Mouse (Mus musculus) hindbrain, embryonic 13.5 days (tissue): ENCODE measurements at regions not wholly inside any gene's neighbourhood (a gene's known extent, or its start where the extent isn't known, plus 50 kb on each side); places are given as distances from the start of the nearest gene placed in this dataset.

Experiments used
- ATAC-seq: fragments of 200-750 bp; cut with Nextera tagmentation; 2 replicates; pipeline ENCODE4 v1.8.0; 2017; ENCODE audit warnings: moderate TSS enrichment; ENCODE audit not compliant: low FRiP score
- H3K27ac ChIP-seq: fragments of 300-500 bp; sonication (generic); 2 replicates; pipeline ENCODE4 v1.5.1; 2015; ENCODE audit warnings: inconsistent platforms, mild to moderate bottlenecking, moderate library complexity
- H3K27me3 ChIP-seq: fragments of 300-500 bp; sonication (generic); 2 replicates; pipeline ENCODE4 v1.6.1; 2015; ENCODE audit warnings: mild to moderate bottlenecking, inconsistent platforms
- H3K36me3 ChIP-seq: fragments of 300-500 bp; sonication (generic); 2 replicates; pipeline ENCODE4 v1.6.1; 2015; ENCODE audit warnings: mild to moderate bottlenecking, inconsistent platforms
- H3K4me1 ChIP-seq: fragments of 300-500 bp; sonication (generic); replicated peaks from 2 replicates; pipeline ENCODE4 v1.6.1; 2015; ENCODE audit warnings: inconsistent platforms
- H3K4me2 ChIP-seq: fragments of 300-500 bp; sonication (generic); 2 replicates; pipeline ENCODE4 v1.6.1; 2015; ENCODE audit warnings: inconsistent platforms, mild to moderate bottlenecking, moderate library complexity
- H3K4me3 ChIP-seq: fragments of 300-500 bp; sonication (generic); 2 replicates; pipeline ENCODE4 v1.5.1; 2015; ENCODE audit warnings: mild to moderate bottlenecking, inconsistent platforms
- H3K9ac ChIP-seq: fragments of 300-500 bp; sonication (generic); 2 replicates; pipeline ENCODE4 v1.6.1; 2015; ENCODE audit warnings: mild to moderate bottlenecking, inconsistent platforms
- H3K9me3 ChIP-seq: fragments of 300-500 bp; sonication (generic); 2 replicates; pipeline ENCODE4 v1.6.1; 2016; ENCODE audit warnings: inconsistent platforms
- WGBS: fragments of 180-500 bp; shearing (Covaris S2); methylation state at CpG from one replicate; pipeline ENCODE4 v1.1.7; 2015; 5-methylcytosine and 5-hydroxymethylcytosine counted together

DNA sequence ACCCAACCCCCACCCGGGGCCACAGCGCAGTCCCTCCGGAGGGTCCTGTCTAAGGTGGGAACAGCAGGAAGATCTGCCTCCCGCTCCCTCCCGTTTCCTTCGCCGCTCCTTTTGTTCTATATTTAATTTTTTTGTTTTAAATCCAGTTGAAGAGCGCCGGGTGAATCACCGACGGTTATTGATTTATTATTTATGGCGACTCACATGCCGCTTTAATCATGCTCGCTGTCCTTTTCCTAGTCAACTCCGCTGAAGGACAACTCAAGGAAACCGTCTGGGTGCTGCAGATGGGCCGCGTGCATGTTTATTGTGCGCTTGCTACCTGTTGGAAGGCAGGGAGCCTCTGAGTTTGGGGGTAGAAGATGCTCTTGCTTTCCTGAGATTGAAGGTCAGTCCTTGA, 68.3 kb upstream of the Gm26897 start:
- ATAC-seq = no peak
- H3K27ac ChIP-seq = 0 out of 2 replicates have a peak overlapping the region, but pooled peaks have one; percentile 35
- peaks cover 36% of the 10 kb centered on the region for H3K4me1 ChIP-seq
- no peak overlapping the region for H3K9ac ChIP-seq
- H3K4me2 ChIP-seq = no peak overlapping the region
- no peak overlapping the region for H3K4me3 ChIP-seq
- no peaks in the 10 kb centered on the region for H3K36me3 ChIP-seq
- H3K27me3 ChIP-seq = peaks cover 25% of the 10 kb centered on the region; the same call in 1 of the 2 replicates
- peaks cover 15% of the 10 kb centered on the region for H3K9me3 ChIP-seq
- 70% methylated on average over 19 of the region's 19 CpGs for WGBS

DNA sequence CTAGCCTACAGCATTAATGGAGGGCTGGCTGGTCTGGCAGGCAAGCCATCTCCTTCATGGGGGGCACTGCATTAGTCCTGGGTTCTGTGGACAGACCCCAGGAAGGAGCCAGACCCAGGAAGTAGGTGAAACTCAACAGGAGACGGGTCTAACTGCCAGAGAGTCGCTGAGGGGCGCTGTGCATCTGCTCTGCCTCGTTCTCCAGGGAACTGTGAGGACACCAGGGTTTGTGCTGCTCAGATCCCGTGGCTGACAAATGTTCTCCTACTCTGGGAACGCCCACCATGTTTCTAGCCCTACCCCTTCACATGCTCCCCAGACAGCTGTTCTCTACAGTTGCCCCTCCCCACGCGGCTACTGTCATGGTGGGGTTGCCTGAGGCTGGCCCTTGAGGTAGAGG, 67.7 kb upstream of the Gm26897 start:
- no peaks in the 10 kb centered on the region for H3K36me3 ChIP-seq
- ATAC-seq = no peak
- peaks cover 15% of the 10 kb centered on the region for H3K9me3 ChIP-seq
- no peak overlapping the region for H3K4me2 ChIP-seq
- no peak overlapping the region for H3K27ac ChIP-seq
- 77% methylated on average over 8 of the region's 8 CpGs for WGBS
- no peak overlapping the region for H3K4me3 ChIP-seq
- peaks cover 31% of the 10 kb centered on the region for H3K4me1 ChIP-seq
- no peak overlapping the region for H3K9ac ChIP-seq
- peaks cover 25% of the 10 kb centered on the region; the same call in 1 of the 2 replicates for H3K27me3 ChIP-seq

DNA sequence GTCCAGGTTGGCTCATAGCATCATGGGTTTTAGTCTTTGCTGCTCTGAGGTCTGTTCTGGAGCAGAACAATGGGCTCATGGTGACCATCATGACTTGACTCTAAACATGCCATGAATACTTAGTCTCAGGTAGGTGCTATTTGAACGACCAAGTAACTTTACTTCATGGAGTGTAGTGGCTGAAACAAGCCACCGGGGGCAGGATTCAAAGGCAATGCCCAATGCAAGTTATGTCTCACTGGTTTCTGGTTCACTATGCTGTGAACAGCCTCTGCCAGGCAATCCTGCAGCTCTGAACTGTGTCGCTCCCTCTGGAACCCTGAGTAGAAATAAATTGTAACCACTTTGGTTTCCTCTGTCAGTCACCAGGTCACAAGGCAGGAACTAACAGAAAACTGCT, 65.8 kb upstream of the Gm26897 start:
- peaks cover 31% of the 10 kb centered on the region for H3K4me1 ChIP-seq
- H3K27me3 ChIP-seq = peaks cover 26% of the 10 kb centered on the region; the same call in 1 of the 2 replicates
- H3K27ac ChIP-seq = no peak overlapping the region
- H3K9ac ChIP-seq = no peak overlapping the region
- H3K36me3 ChIP-seq = no peaks in the 10 kb centered on the region
- H3K4me2 ChIP-seq = no peak overlapping the region
- no peak overlapping the region for H3K4me3 ChIP-seq
- WGBS = 73% methylated on average over 3 of the region's 3 CpGs
- no peak for ATAC-seq
- H3K9me3 ChIP-seq = peaks cover 15% of the 10 kb centered on the region

GRCm38 (mm10) chr5:111669139-111669538, 64.6 kb upstream of the Gm26897 start:
- Histone ChIP-seq H3K27ac (no peak overlapping the region), H3K4me1 (peaks cover 29% of the 10 kb centered on the region), H3K9me3 (peaks cover 15% of the 10 kb centered on the region), H3K9ac (no peak overlapping the region), H3K4me3 (no peak overlapping the region), H3K27me3 (peaks cover 16% of the 10 kb centered on the region; the same call in 1 of the 2 replicates), H3K4me2 (no peak overlapping the region), H3K36me3 (no peaks in the 10 kb centered on the region)
- no peak for ATAC-seq

- Histone ChIP-seq H3K36me3 (no peaks in the 10 kb centered on the region), H3K4me2 (no peak overlapping the region), H3K27me3 (0 out of 2 replicates have a peak, but pooled peaks cover 7% of the 10 kb centered on the region), H3K9me3 (peaks cover 15% of the 10 kb centered on the region), H3K4me1 (peaks cover 41% of the 10 kb centered on the region), H3K27ac (no peak overlapping the region), H3K4me3 (no peak overlapping the region), H3K9ac (no peak overlapping the region)
- no peak for ATAC-seq
- WGBS = 79% methylated on average over 6 of the region's 6 CpGs
These were observed 62.0 kb upstream of the Gm26897 start for GRCm38 (mm10) chr5:111671762-111672161.

- peaks cover 73% of the 10 kb centered on the region for H3K4me1 ChIP-seq
- no peak overlapping the region for H3K4me2 ChIP-seq
- H3K9me3 ChIP-seq = no peaks in the 10 kb centered on the region
- no peak overlapping the region for H3K4me3 ChIP-seq
- H3K36me3 ChIP-seq = no peaks in the 10 kb centered on the region
- peak overlapping the region; percentile 61; the same call in 1 of the 2 replicates for H3K27ac ChIP-seq
- H3K9ac ChIP-seq = no peak overlapping the region
- 51% methylated on average over 6 of the region's 6 CpGs for WGBS
- ATAC-seq = no peak
- H3K27me3 ChIP-seq = 0 out of 2 replicates have a peak, but pooled peaks cover 7% of the 10 kb centered on the region
These were observed 58.6 kb upstream of the Gm26897 start for GRCm38 (mm10) chr5:111674976-111675672.

DNA sequence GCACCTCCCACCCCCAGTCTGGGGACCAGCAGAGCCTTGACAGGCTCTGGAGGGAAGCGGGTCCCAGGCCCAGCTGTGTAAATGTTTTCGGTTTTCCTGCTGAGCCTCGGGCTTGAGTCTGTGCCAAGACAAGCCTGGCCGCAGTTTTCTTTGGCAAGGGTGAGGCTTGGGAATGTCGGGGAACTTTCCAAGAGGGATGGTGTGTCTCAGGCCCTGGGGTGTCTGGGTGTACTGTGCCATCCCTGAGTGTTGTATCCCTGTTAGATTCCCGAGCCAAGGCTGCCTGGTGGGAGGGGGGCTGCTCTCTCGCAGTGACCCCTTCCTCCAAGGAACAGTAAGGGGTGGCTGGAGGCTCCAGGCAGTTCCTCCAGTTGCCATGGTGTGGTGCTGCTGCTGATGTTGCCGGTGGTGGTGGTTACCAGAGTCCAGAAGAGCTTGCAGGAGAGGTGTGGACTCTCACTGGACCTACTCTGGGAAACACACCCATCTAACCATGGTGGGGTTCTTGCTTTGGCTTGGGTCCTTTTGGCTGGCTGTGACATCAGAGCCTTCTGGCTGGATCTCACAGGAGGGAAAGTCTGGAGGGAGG, 58.0 kb upstream of the Gm26897 start:
- Histone ChIP-seq H3K9ac (no peak overlapping the region), H3K27ac (peak overlapping the region; percentile 61; the same call in 1 of the 2 replicates), H3K27me3 (0 out of 2 replicates have a peak, but pooled peaks cover 7% of the 10 kb centered on the region), H3K4me3 (no peak overlapping the region), H3K4me2 (no peak overlapping the region), H3K9me3 (no peaks in the 10 kb centered on the region), H3K36me3 (no peaks in the 10 kb centered on the region), H3K4me1 (peaks cover 76% of the 10 kb centered on the region)
- ATAC-seq = peak; percentile 55
- 12% methylated on average over 8 of the region's 8 CpGs for WGBS

GRCm38 (mm10) chr5:111677847-111678311, 55.8 kb upstream of the Gm26897 start:
- Histone ChIP-seq H3K27me3 (0 out of 2 replicates have a peak, but pooled peaks cover 4% of the 10 kb centered on the region), H3K36me3 (no peaks in the 10 kb centered on the region), H3K4me3 (no peak overlapping the region), H3K9ac (no peak overlapping the region), H3K9me3 (no peaks in the 10 kb centered on the region), H3K27ac (peak overlapping the region; percentile 70), H3K4me1 (peaks cover 80% of the 10 kb centered on the region), H3K4me2 (no peak overlapping the region)
- ATAC-seq = peak; percentile 10; the same call in 1 of the 2 replicates
- 21% methylated on average over 6 of the region's 6 CpGs for WGBS

DNA sequence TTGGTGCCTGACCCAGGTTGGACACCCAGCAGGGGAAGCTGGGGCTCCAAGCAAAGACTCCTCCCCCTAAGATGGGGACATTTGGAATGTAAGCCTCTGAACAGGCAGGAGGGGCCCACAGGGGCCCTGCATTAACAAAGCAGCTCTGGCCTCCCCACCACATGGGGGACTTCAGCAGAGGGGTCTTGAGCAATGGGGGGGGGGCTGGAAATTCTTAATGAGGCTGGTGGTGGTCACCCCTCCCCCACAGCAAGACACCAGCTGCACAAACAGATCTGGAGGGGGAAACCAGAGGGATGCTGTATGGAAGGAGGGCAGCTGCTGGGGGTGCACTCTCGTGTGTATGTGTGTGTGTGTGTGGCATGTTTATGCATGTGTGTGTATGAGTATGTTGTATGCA, 55.2 kb upstream of the Gm26897 start:
- ATAC-seq = 0 out of 2 replicates have a peak, but pooled peaks have one; percentile 19
- peaks cover 80% of the 10 kb centered on the region for H3K4me1 ChIP-seq

DNA sequence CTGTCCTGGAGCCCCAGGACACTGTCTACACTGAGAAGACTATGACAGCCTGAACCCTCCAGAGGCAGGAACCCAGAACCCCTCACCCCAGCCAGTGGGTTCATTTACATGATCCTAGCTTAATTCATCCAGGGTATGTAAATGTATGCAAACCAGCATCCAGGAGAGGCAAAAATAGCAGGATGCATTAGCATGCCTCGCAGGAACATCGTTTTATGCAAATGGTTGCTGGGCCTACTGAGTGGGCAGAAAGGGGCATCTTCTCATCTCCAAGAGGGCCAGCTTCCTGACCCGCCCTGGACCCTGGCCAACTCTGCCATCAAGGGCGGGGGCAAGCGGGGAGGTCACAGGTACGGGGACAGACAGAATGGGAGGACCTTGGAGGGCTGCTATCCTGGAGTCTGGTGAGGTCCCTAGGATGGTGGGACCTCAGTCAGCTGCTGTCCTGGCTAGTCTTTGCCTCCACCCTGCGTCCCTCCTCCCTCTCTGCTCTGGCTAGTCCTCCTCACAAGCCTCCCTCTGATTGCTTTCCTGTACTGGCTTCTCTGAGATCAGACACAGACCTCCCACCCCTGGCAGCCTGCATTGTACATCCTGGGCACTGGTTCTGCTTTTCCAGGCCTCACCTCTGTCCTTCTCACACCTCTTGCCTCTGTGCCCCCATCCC, 52.2 kb upstream of the Gm26897 start:
- 29% methylated on average over 7 of the region's 7 CpGs for WGBS
- ATAC-seq = peak; percentile 50
- Histone ChIP-seq H3K9me3 (no peaks in the 10 kb centered on the region), H3K4me1 (peaks cover 59% of the 10 kb centered on the region), H3K9ac (peak overlapping the region; percentile 51; the same call in 1 of the 2 replicates), H3K27me3 (0 out of 2 replicates have a peak, but pooled peaks cover 2% of the 10 kb centered on the region), H3K36me3 (no peaks in the 10 kb centered on the region), H3K27ac (peak overlapping the region; percentile 83), H3K4me3 (no peak overlapping the region), H3K4me2 (no peak overlapping the region)

More for the DNA sequence above, 55.2 kb upstream of the Gm26897 start:
- Histone ChIP-seq H3K36me3 (no peaks in the 10 kb centered on the region), H3K9ac (no peak overlapping the region), H3K27ac (peak overlapping the region; percentile 60; the same call in 1 of the 2 replicates), H3K4me3 (no peak overlapping the region), H3K27me3 (0 out of 2 replicates have a peak, but pooled peaks cover 4% of the 10 kb centered on the region), H3K4me2 (no peak overlapping the region), H3K9me3 (no peaks in the 10 kb centered on the region)
- WGBS = 0% methylated on average over 1 of the region's 1 CpGs

DNA sequence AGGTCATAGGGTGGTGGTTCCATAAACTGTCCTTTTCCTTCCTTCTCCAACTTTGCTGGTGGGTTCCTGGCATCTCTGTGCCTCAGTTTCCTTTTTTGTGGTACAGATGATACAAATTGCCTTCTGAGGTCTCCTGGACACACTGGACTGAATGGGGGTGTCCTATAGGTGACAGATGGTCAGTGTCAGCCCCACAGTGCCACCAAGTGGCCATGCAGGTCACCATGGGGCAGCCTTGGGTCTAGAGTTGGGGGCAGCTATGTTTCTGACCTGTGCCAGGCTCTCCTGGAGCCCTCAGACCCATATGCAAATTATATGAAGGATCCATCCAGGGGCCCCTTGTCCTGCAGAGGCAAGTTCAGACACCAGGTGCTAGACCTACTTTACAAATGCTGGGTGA, 50.8 kb upstream of the Gm26897 start:
- H3K4me1 ChIP-seq = peaks cover 45% of the 10 kb centered on the region

More for the DNA sequence above, 50.8 kb upstream of the Gm26897 start:
- Histone ChIP-seq H3K36me3 (no peaks in the 10 kb centered on the region), H3K27me3 (0 out of 2 replicates have a peak, but pooled peaks cover 2% of the 10 kb centered on the region), H3K27ac (no peak overlapping the region), H3K9ac (no peak overlapping the region), H3K4me3 (no peak overlapping the region), H3K9me3 (no peaks in the 10 kb centered on the region), H3K4me2 (no peak overlapping the region)
- ATAC-seq = no peak
